Mouse (Mus musculus): ENCODE data around the gene Col24a1. TPM values are rescaled to one million over a fixed set of nuclear protein-coding genes. Genes with fewer than 3 reads are reported as not detected.

Gene Col24a1
- polyA plus RNA-seq, 1 experiment from 2014 or later = 2.4 TPM

GRCm38 (mm10) chr3:145474163-145474562, 181.9 kb downstream of the Col24a1 start:
- no peak overlapping the region for H3K9ac ChIP-seq
- H3K9me3 ChIP-seq = no peaks in the 10 kb centered on the region
- no peak overlapping the region for H3K27ac ChIP-seq
- 56% methylated on average over 7 of the region's 7 CpGs for WGBS
- no peak overlapping the region for H3K4me2 ChIP-seq
- H3K36me3 ChIP-seq = no peaks in the 10 kb centered on the region
- ATAC-seq (ENCODE audit: borderline replicate concordance, extremely low read depth, low FRiP score, low TSS enrichment) = no peak
- no peak overlapping the region for H3K4me3 ChIP-seq
- H3K4me1 ChIP-seq = no peaks in the 10 kb centered on the region; the same call in 1 of the 2 replicates
- no peaks in the 10 kb centered on the region for H3K27me3 ChIP-seq

- no peak overlapping the region for H3K9ac ChIP-seq
- no peak overlapping the region for H3K4me2 ChIP-seq
- no peak for ATAC-seq (ENCODE audit: borderline replicate concordance, extremely low read depth, low FRiP score, low TSS enrichment)
- H3K27ac ChIP-seq = no peak overlapping the region
- 76% methylated on average over 3 of the region's 3 CpGs for WGBS
- no peaks in the 10 kb centered on the region for H3K9me3 ChIP-seq
- no peak overlapping the region for H3K4me3 ChIP-seq
- no peaks in the 10 kb centered on the region for H3K36me3 ChIP-seq
- H3K27me3 ChIP-seq = no peaks in the 10 kb centered on the region
- H3K4me1 ChIP-seq = no peaks in the 10 kb centered on the region
These were observed 184.4 kb downstream of the Col24a1 start for GRCm38 (mm10) chr3:145476634-145477033.

GRCm38 (mm10) chr3:145477074-145477473, 184.8 kb downstream of the Col24a1 start:
- 67% methylated on average over 11 of the region's 11 CpGs for WGBS
- H3K4me3 ChIP-seq = no peak overlapping the region
- H3K36me3 ChIP-seq = no peaks in the 10 kb centered on the region
- no peak overlapping the region for H3K9ac ChIP-seq
- no peak overlapping the region for H3K27ac ChIP-seq
- no peaks in the 10 kb centered on the region for H3K27me3 ChIP-seq
- no peaks in the 10 kb centered on the region for H3K4me1 ChIP-seq
- ATAC-seq (ENCODE audit: borderline replicate concordance, extremely low read depth, low FRiP score, low TSS enrichment) = no peak
- H3K9me3 ChIP-seq = no peaks in the 10 kb centered on the region
- H3K4me2 ChIP-seq = no peak overlapping the region

GRCm38 (mm10) chr3:145478446-145478845, 186.2 kb downstream of the Col24a1 start:
- Histone ChIP-seq H3K4me1 (no peaks in the 10 kb centered on the region), H3K9me3 (no peaks in the 10 kb centered on the region), H3K4me2 (no peak overlapping the region), H3K36me3 (no peaks in the 10 kb centered on the region), H3K27ac (no peak overlapping the region), H3K9ac (no peak overlapping the region), H3K4me3 (no peak overlapping the region), H3K27me3 (no peaks in the 10 kb centered on the region)
- ATAC-seq (ENCODE audit: borderline replicate concordance, extremely low read depth, low FRiP score, low TSS enrichment) = no peak
- WGBS = 49% methylated on average over 5 of the region's 5 CpGs

GRCm38 (mm10) chr3:145490279-145490678, 198.0 kb downstream of the Col24a1 start:
- WGBS = 86% methylated on average over 1 of the region's 1 CpGs
- no peaks in the 10 kb centered on the region for H3K27me3 ChIP-seq
- ATAC-seq (ENCODE audit: borderline replicate concordance, extremely low read depth, low FRiP score, low TSS enrichment) = no peak

GRCm38 (mm10) chr3:145491326-145491725, 199.1 kb downstream of the Col24a1 start:
- H3K4me2 ChIP-seq = no peak overlapping the region
- no peak overlapping the region for H3K9ac ChIP-seq
- H3K4me3 ChIP-seq = no peak overlapping the region
- WGBS = 56% methylated on average over 3 of the region's 3 CpGs
- no peak for ATAC-seq (ENCODE audit: borderline replicate concordance, extremely low read depth, low FRiP score, low TSS enrichment)
- H3K27me3 ChIP-seq = no peaks in the 10 kb centered on the region
- H3K36me3 ChIP-seq = no peaks in the 10 kb centered on the region
- no peaks in the 10 kb centered on the region for H3K9me3 ChIP-seq
- no peak overlapping the region for H3K27ac ChIP-seq
- no peaks in the 10 kb centered on the region for H3K4me1 ChIP-seq

More at GRCm38 (mm10) chr3:145490279-145490678, 198.0 kb downstream of the Col24a1 start:
- Histone ChIP-seq H3K9ac (no peak overlapping the region), H3K4me1 (no peaks in the 10 kb centered on the region), H3K36me3 (no peaks in the 10 kb centered on the region), H3K9me3 (no peaks in the 10 kb centered on the region), H3K27ac (no peak overlapping the region), H3K4me2 (no peak overlapping the region), H3K4me3 (no peak overlapping the region)

- Histone ChIP-seq H3K4me2 (no peak overlapping the region), H3K4me3 (no peak overlapping the region), H3K27me3 (no peaks in the 10 kb centered on the region), H3K4me1 (no peaks in the 10 kb centered on the region), H3K9ac (no peak overlapping the region), H3K9me3 (no peaks in the 10 kb centered on the region), H3K36me3 (no peaks in the 10 kb centered on the region), H3K27ac (no peak overlapping the region)
- 50% methylated on average over 3 of the region's 3 CpGs for WGBS
- no peak for ATAC-seq (ENCODE audit: borderline replicate concordance, extremely low read depth, low FRiP score, low TSS enrichment)
These were observed 205.9 kb downstream of the Col24a1 start for GRCm38 (mm10) chr3:145498127-145498526.

- Histone ChIP-seq H3K4me3 (no peak overlapping the region), H3K9me3 (no peaks in the 10 kb centered on the region), H3K4me1 (no peaks in the 10 kb centered on the region), H3K36me3 (no peaks in the 10 kb centered on the region), H3K27ac (no peak overlapping the region), H3K9ac (no peak overlapping the region), H3K4me2 (no peak overlapping the region), H3K27me3 (no peaks in the 10 kb centered on the region)
- WGBS = 72% methylated on average over 6 of the region's 6 CpGs
- no peak for ATAC-seq (ENCODE audit: borderline replicate concordance, extremely low read depth, low FRiP score, low TSS enrichment)
These were observed 206.6 kb downstream of the Col24a1 start for GRCm38 (mm10) chr3:145498893-145499292.

GRCm38 (mm10) chr3:145504830-145505229, 212.6 kb downstream of the Col24a1 start:
- Histone ChIP-seq H3K27me3 (no peaks in the 10 kb centered on the region), H3K27ac (no peak overlapping the region), H3K9me3 (no peaks in the 10 kb centered on the region), H3K9ac (no peak overlapping the region), H3K36me3 (no peaks in the 10 kb centered on the region), H3K4me3 (no peak overlapping the region), H3K4me1 (no peaks in the 10 kb centered on the region), H3K4me2 (no peak overlapping the region)
- 48% methylated on average over 2 of the region's 2 CpGs for WGBS
- no peak for ATAC-seq (ENCODE audit: borderline replicate concordance, extremely low read depth, low FRiP score, low TSS enrichment)

GRCm38 (mm10) chr3:145508550-145508949, 216.3 kb downstream of the Col24a1 start:
- WGBS = 64% methylated on average over 7 of the region's 7 CpGs
- H3K4me3 ChIP-seq = no peak overlapping the region
- no peaks in the 10 kb centered on the region for H3K4me1 ChIP-seq
- no peak overlapping the region for H3K27ac ChIP-seq
- no peak overlapping the region for H3K4me2 ChIP-seq
- no peak overlapping the region for H3K9ac ChIP-seq
- H3K27me3 ChIP-seq = no peaks in the 10 kb centered on the region
- no peaks in the 10 kb centered on the region for H3K9me3 ChIP-seq
- no peak for ATAC-seq (ENCODE audit: borderline replicate concordance, extremely low read depth, low FRiP score, low TSS enrichment)
- H3K36me3 ChIP-seq = no peaks in the 10 kb centered on the region

- H3K4me3 ChIP-seq = no peak overlapping the region
- WGBS = 66% methylated on average over 5 of the region's 5 CpGs
These were observed 221.9 kb downstream of the Col24a1 start for GRCm38 (mm10) chr3:145514197-145514596.

GRCm38 (mm10) chr3:145521528-145522080, 229.3 kb downstream of the Col24a1 start:
- Histone ChIP-seq H3K27me3 (no peaks in the 10 kb centered on the region), H3K9ac (no peak overlapping the region), H3K4me1 (no peaks in the 10 kb centered on the region), H3K27ac (no peak overlapping the region), H3K4me2 (no peak overlapping the region), H3K4me3 (no peak overlapping the region), H3K9me3 (no peaks in the 10 kb centered on the region), H3K36me3 (no peaks in the 10 kb centered on the region)
- no peak for ATAC-seq (ENCODE audit: borderline replicate concordance, extremely low read depth, low FRiP score, low TSS enrichment)
- 17% methylated on average over 7 of the region's 7 CpGs for WGBS

More at GRCm38 (mm10) chr3:145514197-145514596, 221.9 kb downstream of the Col24a1 start:
- Histone ChIP-seq H3K9me3 (no peaks in the 10 kb centered on the region), H3K27me3 (no peaks in the 10 kb centered on the region), H3K4me2 (no peak overlapping the region), H3K36me3 (no peaks in the 10 kb centered on the region), H3K9ac (no peak overlapping the region), H3K4me1 (no peaks in the 10 kb centered on the region), H3K27ac (no peak overlapping the region)
- ATAC-seq (ENCODE audit: borderline replicate concordance, extremely low read depth, low FRiP score, low TSS enrichment) = no peak

- Histone ChIP-seq H3K27me3 (no peaks in the 10 kb centered on the region), H3K4me3 (no peak overlapping the region), H3K9me3 (no peaks in the 10 kb centered on the region), H3K4me1 (no peaks in the 10 kb centered on the region), H3K36me3 (no peaks in the 10 kb centered on the region), H3K4me2 (no peak overlapping the region), H3K27ac (no peak overlapping the region), H3K9ac (no peak overlapping the region)
- 73% methylated on average over 2 of the region's 2 CpGs for WGBS
- ATAC-seq (ENCODE audit: borderline replicate concordance, extremely low read depth, low FRiP score, low TSS enrichment) = no peak
These were observed 230.0 kb downstream of the Col24a1 start for GRCm38 (mm10) chr3:145522311-145522710.
